Mouse (Mus musculus): ENCODE results near the gene Rassf9.

Gene Rassf9

DNA sequence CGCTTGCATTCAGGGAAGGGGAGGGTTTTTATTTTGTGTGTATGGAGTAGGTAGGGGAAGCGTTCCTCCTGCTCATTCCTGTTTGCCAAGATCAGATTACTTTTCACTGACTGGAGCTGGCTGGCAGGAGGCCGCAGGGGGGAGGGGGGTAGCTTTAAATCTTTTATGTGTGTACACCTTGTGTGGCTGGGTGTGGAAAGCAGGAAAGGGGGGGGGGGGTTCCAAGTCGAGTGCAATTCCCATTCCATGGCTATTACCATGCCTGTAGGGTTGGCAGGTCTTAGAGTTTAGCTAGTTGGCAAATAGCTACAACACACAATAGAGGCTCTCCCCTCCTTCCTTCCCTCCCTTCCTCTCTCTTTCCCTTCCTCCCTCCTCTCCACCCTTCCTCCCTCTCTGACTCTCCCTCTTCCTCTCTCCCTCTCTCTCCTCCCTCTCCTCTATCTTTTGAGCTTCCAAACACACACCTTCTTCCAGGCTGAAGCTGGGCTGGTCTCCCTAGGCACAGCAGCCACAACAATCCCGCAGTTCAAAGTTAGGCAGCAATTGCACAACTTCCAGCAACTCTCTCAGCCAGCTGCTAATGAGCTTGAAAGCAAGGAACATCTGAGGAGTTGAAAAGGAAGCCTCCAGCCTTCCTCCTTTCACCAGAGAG, at the start of gene Rassf9:
TSS of gene Rassf9 (plus strand) at position 416 of the 655 bp plus-strand sequence.
- no peak for DNase-seq (ENCODE audit: extremely low read depth, low read depth, low spot score)

DNA sequence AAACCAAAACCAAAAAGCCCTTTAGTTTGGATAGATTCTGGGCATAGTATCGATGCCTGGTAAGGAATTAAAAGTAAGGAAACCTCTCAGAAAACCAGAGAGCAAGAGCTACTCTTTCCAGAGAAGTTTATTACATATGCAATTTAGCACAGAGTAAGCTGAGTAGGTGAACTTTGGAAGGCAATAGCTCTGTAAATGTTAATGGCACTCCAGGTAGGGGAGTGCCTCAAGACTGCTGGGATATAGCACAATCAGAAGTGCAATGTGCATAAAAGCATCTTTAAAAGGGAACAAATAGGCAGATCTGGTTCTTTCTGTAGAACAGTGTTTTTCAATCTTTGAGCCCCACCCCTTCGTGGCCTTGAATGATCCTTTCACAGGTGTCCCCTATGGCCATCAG, 42.6 kb upstream of the Rassf9 start:
- DNase-seq (ENCODE audit: extremely low read depth, low read depth, low spot score): no peak

DNA sequence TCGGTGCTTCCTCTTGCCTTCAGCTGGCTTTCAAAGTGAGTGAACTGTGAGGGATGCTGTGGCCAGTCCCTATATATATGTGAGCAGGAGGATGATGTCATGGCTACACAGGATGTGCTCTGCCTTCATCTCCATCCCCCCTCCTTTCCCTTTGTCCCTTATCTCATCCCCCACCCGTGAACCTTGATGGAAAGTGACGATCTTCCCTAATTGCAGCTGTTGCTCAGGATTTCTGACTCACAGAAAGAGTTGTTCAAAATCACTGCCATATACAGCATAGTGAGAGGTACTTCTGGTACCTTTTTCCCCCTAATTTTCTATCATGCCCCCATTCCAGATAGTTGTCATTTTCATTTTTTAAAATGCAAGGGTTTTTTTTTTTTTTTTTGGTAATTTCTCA, 21.6 kb upstream of the Rassf9 start, which contains the start of gene Nts:
TSS of gene Nts (minus strand) at position 101 of the 400 bp plus-strand sequence.
- DNase-seq (ENCODE audit: extremely low read depth, low read depth, low spot score): no peak

DNA sequence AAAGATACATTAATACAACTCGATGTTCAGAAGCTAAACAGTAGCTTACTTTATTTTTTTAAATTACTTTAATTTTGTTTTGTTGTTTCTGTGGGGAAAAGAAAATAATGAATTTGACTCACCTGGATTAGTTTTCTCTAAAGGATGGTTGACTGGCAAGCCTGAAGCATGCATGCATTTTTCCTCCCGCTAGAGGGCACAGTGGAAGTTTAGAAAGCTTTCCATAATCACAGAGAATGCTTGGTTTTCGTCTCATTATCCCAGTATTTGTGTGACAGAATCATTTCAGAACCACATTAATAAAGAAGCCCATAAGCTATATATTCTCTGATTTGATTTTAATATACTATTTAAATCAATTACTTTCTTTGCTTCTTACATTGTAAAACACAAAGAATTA, 20.2 kb upstream of the Rassf9 start:
- no peak for DNase-seq (ENCODE audit: extremely low read depth, low read depth, low spot score)

DNA sequence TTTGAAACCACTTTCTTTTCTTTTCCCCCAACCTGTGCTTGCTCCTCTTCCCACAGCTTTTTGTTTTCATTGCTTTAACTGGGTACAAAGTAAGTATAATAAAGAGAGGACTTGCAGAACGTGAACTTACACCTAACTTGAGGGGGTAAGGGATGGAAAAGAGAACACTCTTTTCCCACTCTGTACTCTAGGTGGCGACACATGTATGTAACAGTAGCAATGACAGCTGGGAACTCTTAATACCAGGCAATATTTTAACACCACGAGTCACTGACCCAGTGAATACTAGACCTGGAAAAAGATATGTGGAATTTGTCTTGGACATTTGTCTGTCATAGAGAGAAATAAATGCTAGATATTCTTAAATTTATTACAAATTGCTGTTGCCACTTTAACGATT, 13.3 kb upstream of the Rassf9 start:
- DNase-seq (ENCODE audit: extremely low read depth, low read depth, low spot score): no peak

DNA sequence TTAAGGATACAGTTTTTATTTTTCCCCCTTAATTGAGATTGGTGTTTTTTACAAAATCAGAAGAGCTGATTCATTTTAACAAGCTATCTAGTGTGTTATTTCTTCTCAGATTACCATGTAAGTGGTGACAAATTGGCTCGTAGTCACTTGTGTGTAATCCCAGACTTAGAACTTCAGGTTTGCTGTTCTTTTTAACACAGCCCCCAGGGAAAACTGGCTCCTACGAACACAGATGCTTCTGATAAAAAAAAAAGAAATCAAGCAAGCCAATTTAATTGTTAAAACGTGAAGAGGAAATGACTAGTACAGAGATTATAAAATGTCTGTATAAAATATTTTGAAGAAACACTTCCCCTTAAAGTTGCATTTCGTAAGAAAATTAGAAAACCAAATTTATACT, 4.6 kb upstream of the Rassf9 start:
- no peak for DNase-seq (ENCODE audit: extremely low read depth, low read depth, low spot score)

DNA sequence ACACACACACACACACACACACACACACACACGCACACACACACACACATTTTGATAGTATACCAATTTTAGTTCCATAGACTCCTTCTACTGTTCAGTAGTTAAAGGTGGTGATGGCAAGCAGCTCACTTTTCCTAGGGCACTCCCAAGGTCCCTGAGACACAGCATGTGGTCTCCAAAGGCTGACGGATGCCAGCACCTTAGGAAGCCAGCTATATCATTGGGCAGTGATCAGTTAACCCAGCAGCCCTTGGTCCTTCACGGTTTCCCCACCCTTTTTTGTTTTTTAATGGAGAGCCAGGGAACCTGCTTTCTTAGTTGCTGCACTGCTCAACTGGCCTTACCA, 588 bp upstream of the Rassf9 start:
- DNase-seq (ENCODE audit: extremely low read depth, low read depth, low spot score): no peak

DNA sequence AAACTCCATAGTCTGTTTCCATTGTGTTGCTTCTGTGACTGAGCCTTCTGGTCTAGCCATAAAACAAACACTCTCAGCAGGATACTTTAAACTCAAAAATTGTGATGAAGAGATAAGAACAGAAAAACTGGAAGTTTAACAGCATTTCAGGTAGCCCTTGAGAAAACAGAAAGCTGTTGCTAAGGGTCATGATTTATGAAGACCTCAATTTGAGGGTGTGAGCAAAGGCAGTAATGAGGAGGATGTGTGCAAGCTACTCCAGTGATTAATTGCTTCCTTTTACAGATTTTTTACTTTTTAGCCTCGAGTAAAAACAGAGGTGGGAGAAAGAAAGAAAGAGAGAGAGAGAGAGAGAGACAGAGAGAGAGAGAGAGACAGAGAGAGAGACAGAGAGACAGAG, 2.1 kb downstream of the Rassf9 start:
- no peak for DNase-seq (ENCODE audit: extremely low read depth, low read depth, low spot score)

DNA sequence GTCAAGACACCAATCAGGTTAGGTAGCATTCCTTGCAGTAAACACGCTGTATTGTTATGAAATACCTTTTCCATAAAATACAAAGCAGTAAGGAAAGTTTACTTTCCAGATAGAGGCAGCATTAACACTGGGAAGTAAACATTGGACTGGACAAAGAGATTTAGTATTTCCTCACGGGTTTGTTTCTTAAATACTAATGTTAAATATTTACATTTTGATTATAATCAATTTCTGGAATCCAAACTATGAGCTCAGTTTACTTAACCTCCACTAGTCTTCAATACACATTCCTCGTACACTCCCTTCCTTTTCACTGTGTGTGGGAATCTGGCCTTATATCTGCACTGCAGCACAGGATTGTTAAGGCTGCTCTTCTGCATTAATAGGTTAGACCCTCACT, 15.9 kb downstream of the Rassf9 start:
- no peak for DNase-seq (ENCODE audit: extremely low read depth, low read depth, low spot score)

DNA sequence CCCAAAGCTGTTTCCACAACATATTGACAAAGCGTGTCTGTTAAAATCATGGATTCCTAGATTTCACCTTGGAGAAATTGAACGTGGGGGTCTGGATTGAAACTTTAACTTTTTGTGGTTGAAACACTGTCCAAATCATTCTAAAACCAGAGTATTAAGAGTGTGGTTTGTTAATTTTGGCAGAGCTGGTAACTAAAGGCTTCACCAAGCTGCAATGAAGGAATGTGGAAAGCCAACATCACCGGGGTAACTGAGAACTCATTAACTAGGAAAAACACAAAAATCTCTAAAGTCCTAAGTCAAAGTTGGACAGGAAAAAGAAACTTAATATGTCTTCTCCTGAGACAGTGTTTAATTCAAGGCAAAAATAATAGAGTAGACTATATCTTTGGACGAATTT, 41.9 kb downstream of the Rassf9 start:
- no peak for DNase-seq (ENCODE audit: extremely low read depth, low read depth, low spot score)

DNA sequence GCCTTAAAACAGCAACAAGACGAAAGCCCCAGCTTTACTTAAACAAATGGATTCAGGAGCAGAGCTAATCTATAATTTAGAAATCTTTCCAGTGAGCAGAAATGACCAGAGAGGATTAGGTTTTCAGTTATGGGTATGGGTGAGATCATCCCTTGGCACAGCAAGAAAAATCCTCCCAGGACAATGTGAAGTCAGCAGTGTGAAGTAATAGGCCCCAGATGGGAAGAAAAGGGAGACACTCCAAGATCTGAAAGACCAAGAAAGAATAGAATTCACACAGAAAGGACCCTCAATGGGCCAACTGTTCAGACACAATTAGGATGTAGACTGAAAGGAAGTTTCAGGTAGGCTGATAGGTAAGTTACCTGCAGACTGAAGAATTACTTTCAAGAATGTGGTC, 50.5 kb downstream of the Rassf9 start:
- DNase-seq (ENCODE audit: extremely low read depth, low read depth, low spot score): no peak

DNA sequence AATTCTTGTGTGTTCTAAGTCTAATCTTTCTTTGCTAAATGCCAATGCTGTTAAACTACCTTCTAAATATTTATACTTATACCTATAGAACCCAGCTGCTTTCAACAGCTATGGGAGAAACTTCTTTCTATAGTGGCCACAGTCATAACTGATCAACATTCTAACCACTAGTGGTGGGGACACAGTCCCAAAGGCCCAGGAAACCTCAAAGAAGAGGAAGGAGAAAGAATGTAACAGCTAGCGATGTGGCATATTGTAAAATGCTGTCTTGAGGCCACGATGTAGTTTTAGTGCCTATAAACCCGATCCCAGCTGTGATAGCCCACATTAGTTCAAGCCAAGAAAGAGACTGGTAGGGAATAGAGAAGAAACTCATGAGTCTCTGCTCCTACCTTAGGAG, 65.9 kb downstream of the Rassf9 start:
- DNase-seq (ENCODE audit: extremely low read depth, low read depth, low spot score): no peak

DNA sequence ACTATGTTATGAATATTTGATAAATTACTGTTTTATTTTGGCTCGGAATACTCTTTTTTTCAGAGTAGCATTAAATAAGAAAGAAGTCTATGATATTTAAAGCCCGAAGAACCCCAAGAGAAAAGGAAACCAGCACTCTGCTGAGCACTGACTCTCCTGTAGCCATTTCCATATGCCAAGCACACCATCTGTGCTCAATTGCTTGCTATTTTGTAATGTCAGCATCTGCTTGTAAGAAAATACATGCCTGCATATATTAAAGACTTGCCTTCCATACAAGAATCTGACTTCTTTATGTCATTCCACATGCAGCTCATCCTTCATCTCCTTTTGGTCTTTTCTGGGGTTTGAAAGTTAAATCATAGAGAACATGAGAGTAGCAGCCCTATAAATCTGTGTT, 82.3 kb downstream of the Rassf9 start:
- DNase-seq (ENCODE audit: extremely low read depth, low read depth, low spot score): no peak
